Mouse (Mus musculus): ENCODE data around the gene Mut.

- TF ChIP-seq CTCF (IDR thresholded peaks at IDR 0.05): peak; percentile 72
- TF ChIP-seq EP300 (IDR thresholded peaks at IDR 0.05): no peak
Measured at GRCm38 (mm10) chr17:40896863-40897262, 37.6 kb upstream of the Mut start.

All from lung, postnatal 0 days (tissue).